Mouse (Mus musculus): ENCODE measurements around the gene Copz1. TPM values are rescaled to one million over a fixed set of nuclear protein-coding genes. Genes with fewer than 3 reads are reported as not detected.
"Not testable (repeated sequence)": the region's sequence is repeated elsewhere in the genome, so short reads cannot be mapped to it uniquely, and the experiment has no call there.

Copz1 gene
- total RNA-seq, 2 experiments from 2014 or later: 93.5 to 97.5 TPM

- DNase-seq (ENCODE audit: low spot score in 2 of 2): peak in 1 of 2 experiments; percentile 45
These were observed 22.2 kb upstream of the Copz1 start for GRCm38 (mm10) chr15:103250195-103250740.

- DNase-seq (ENCODE audit: low spot score in 2 of 2): no peak
These were observed 20.9 kb upstream of the Copz1 start for GRCm38 (mm10) chr15:103251595-103251994.

GRCm38 (mm10) chr15:103252660-103253059, 19.9 kb upstream of the Copz1 start:
- DNase-seq (ENCODE audit: low spot score in 2 of 2): no peak

- no peak for DNase-seq (ENCODE audit: low spot score in 2 of 2)
These were observed 19.2 kb upstream of the Copz1 start for GRCm38 (mm10) chr15:103253352-103253751.

GRCm38 (mm10) chr15:103255169-103255568, 17.3 kb upstream of the Copz1 start:
- no peak for DNase-seq (ENCODE audit: low spot score in 2 of 2)

GRCm38 (mm10) chr15:103256210-103256986, 16.1 kb upstream of the Copz1 start:
- no peak for DNase-seq (ENCODE audit: low spot score in 2 of 2)

GRCm38 (mm10) chr15:103257790-103258728, 14.5 kb upstream of the Copz1 start, which contains the start of gene Nfe2:
Gene Nfe2, minus strand, starts transcription at chr15:103258403.
- DNase-seq (ENCODE audit: low spot score in 2 of 2): no peak

- DNase-seq (ENCODE audit: low spot score in 2 of 2): no peak
These were observed 13.4 kb upstream of the Copz1 start for GRCm38 (mm10) chr15:103259162-103259561.

- no peak for DNase-seq (ENCODE audit: low spot score in 2 of 2)
These were observed 12.5 kb upstream of the Copz1 start for GRCm38 (mm10) chr15:103259989-103260388.

- DNase-seq (ENCODE audit: low spot score in 2 of 2): no peak
These were observed 7.7 kb upstream of the Copz1 start for GRCm38 (mm10) chr15:103264794-103265193.

- no peak for DNase-seq (ENCODE audit: low spot score in 2 of 2)
These were observed 3.6 kb upstream of the Copz1 start for GRCm38 (mm10) chr15:103268903-103269302.

GRCm38 (mm10) chr15:103275943-103276342, 3.4 kb downstream of the Copz1 start:
- not testable (repeated sequence) for DNase-seq (ENCODE audit: low spot score in 2 of 2)

GRCm38 (mm10) chr15:103277949-103278348, 5.4 kb downstream of the Copz1 start:
- no peak for DNase-seq (ENCODE audit: low spot score in 2 of 2)

- DNase-seq (ENCODE audit: low spot score in 2 of 2): no peak
These were observed 7.2 kb downstream of the Copz1 start for GRCm38 (mm10) chr15:103279750-103280149.

- no peak for DNase-seq (ENCODE audit: low spot score in 2 of 2)
These were observed 8.4 kb downstream of the Copz1 start for GRCm38 (mm10) chr15:103280817-103281464.

GRCm38 (mm10) chr15:103281465-103282205, 9.1 kb downstream of the Copz1 start:
- DNase-seq (ENCODE audit: low spot score in 2 of 2): no peak

GRCm38 (mm10) chr15:103284066-103284465, 11.6 kb downstream of the Copz1 start:
- DNase-seq (ENCODE audit: low spot score in 2 of 2): no peak

- DNase-seq (ENCODE audit: low spot score in 2 of 2): no peak
These were observed 12.1 kb downstream of the Copz1 start for GRCm38 (mm10) chr15:103284647-103285046.

GRCm38 (mm10) chr15:103285778-103286417, 13.4 kb downstream of the Copz1 start:
- no peak for DNase-seq (ENCODE audit: low spot score in 2 of 2)

- DNase-seq (ENCODE audit: low spot score in 2 of 2): no peak
These were observed 17.1 kb downstream of the Copz1 start for GRCm38 (mm10) chr15:103289600-103289999.
